Mouse (Mus musculus): Measurements from ENCODE around the gene Obscn. TPM values are rescaled to one million over a fixed set of nuclear protein-coding genes. Genes with fewer than 3 reads are reported as not detected.

The Obscn gene
- 20.6 and 36.7 TPM in 2 replicates for polyA plus RNA-seq (2016; fragmentation: Nextera tagmentation; extraction: Ambion mirVana)

DNA sequence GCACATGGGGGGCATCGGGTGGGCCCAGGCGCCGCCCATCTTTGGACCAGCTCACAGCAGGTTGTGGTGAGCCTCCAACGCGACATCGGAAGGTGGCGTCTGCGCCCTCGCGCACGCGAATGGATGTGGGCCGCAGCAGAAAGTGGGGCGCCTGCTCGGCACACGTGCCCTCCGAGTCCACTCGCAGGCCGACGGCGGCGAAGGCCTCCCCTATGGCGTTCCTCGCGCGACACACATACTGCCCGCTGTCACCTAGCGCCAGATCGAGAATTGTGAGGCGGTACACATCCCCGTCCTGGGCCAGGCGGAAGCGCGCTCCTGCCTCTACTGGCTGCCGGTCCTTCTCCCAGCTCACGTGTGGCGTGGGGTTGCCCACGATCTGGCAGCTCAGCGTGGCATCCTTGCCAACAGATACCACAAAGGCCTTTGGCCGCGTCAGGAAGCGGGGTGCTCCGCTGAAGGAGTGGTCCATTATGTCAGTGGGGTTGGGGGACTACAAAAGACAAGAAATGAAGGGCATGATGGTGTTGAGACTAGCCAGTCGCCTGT lies at the start of gene Obscn:
Obscn (minus strand) TSS at position 499 of the 549 bp plus-strand sequence.
- Histone ChIP-seq H3K9me3 (no peaks in the 10 kb centered on the region), H3K4me1 (peaks cover 70% of the 10 kb centered on the region), H3K27ac (peak within 1 kb of the TSS; percentile 93), H3K4me3 (peak within 1 kb of the TSS; percentile 57), H3K36me3 (peaks cover 56% of the 10 kb centered on the region), H3K27me3 (ENCODE audit: insufficient read depth, poor library complexity, severe bottlenecking) (peaks cover 69% of the 10 kb centered on the region)
- 19% methylated on average over 44 of the region's 44 CpGs for WGBS
- DNase-seq (ENCODE audit: low spot score): no peak

DNA sequence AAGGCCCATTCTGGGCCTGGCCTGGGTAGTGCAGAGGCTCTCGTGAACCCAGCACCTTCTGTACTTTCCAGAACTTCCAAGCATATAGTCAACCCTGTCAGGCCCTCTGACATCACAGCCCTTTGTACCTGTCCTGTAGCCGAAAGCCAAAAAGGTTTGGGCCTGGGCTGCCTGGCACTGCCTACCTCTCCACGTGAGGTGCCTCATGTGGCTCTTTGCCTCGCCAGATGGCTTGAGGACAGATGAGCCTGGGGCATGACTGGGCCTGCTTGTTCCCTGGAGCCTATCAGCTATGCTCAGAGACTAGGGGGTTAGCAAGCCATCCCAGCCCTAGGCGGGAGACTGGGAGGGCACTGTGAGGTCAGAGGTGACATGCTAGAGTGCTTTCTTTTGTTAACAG lies 49.3 kb upstream of the Obscn start:
- Histone ChIP-seq H3K9me3 (no peaks in the 10 kb centered on the region), H3K4me3 (no peak overlapping the region), H3K4me1 (peaks cover 39% of the 10 kb centered on the region), H3K36me3 (peaks cover 33% of the 10 kb centered on the region), H3K27me3 (ENCODE audit: insufficient read depth, poor library complexity, severe bottlenecking) (peaks cover 11% of the 10 kb centered on the region), H3K27ac (no peak overlapping the region)
- WGBS: 81% methylated on average over 5 of the region's 5 CpGs
- no peak for DNase-seq (ENCODE audit: low spot score)

- Histone ChIP-seq H3K27me3 (ENCODE audit: insufficient read depth, poor library complexity, severe bottlenecking) (peaks cover 24% of the 10 kb centered on the region), H3K36me3 (peaks cover 33% of the 10 kb centered on the region), H3K27ac (peak overlapping the region; percentile 11; the same call in 1 of the 2 replicates), H3K4me1 (peaks cover 38% of the 10 kb centered on the region), H3K4me3 (no peak overlapping the region), H3K9me3 (no peaks in the 10 kb centered on the region)
- no peak for DNase-seq (ENCODE audit: low spot score)
- 24% methylated on average over 3 of the region's 3 CpGs for WGBS
These were observed 47.6 kb upstream of the Obscn start for GRCm38 (mm10) chr11:59183821-59184220.

DNA sequence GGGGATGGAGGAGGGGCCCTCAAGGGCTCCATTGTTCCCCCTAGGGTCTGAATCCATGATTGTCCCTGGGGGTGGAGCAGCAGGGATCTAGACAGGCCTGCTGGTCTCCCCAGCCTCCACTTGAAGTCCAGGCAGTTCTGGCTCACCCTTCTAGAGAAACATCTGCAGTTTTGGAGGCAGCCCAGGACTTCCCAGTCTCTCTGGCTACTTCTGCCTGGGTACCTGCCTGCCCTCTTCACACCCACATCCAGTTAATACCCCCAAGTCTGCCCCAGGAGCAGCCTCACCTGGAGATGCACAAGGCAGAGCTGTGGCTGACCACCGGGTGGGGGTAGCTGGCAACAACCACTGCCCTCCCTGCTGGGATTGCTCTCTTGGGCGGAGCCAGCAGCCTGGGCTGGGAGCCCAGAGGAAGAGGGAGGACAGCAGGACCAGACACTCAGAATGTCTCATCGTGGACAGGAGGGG lies 46.7 kb upstream of the Obscn start, which contains the start of gene Gjc2:
Gjc2 (minus strand) TSS at position 350 of the 468 bp plus-strand sequence.
- H3K36me3 ChIP-seq: peaks cover 33% of the 10 kb centered on the region
- H3K4me3 ChIP-seq: no peak within 1 kb of the TSS
- no peak for DNase-seq (ENCODE audit: low spot score)
- H3K27ac ChIP-seq: peak within 1 kb of the TSS; percentile 11
- H3K27me3 ChIP-seq (ENCODE audit: insufficient read depth, poor library complexity, severe bottlenecking): peaks cover 33% of the 10 kb centered on the region
- H3K9me3 ChIP-seq: no peaks in the 10 kb centered on the region
- 50% methylated on average over 3 of the region's 3 CpGs for WGBS
- peaks cover 34% of the 10 kb centered on the region for H3K4me1 ChIP-seq

DNA sequence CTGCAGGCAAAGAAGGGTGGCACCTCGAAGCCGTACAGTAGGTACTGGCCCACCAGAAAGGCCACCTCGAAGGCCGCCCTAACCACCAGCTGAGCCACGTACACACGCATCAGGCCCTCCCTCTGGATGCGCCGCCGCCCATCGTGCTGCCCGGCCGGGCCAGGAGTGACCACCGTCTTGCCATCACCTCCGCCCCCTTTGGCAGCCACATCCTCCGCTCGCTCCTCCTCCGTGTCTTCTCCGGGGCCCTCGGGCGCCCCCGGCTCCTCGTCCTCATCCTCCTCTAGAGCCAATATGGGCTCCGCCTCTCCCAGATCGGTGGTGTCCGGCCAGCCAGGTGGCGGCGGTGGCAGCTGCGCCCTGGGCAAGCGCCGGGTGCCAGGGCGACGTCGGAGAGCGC lies 40.7 kb upstream of the Obscn start:
- no peak for DNase-seq (ENCODE audit: low spot score)
- Histone ChIP-seq H3K9me3 (no peaks in the 10 kb centered on the region), H3K4me3 (peak overlapping the region; percentile 50), H3K27me3 (ENCODE audit: insufficient read depth, poor library complexity, severe bottlenecking) (peaks cover 83% of the 10 kb centered on the region), H3K36me3 (no peaks in the 10 kb centered on the region), H3K27ac (peak overlapping the region; percentile 18; the same call in 1 of the 2 replicates), H3K4me1 (peaks cover 26% of the 10 kb centered on the region)
- WGBS: 8% methylated on average over 34 of the region's 34 CpGs

DNA sequence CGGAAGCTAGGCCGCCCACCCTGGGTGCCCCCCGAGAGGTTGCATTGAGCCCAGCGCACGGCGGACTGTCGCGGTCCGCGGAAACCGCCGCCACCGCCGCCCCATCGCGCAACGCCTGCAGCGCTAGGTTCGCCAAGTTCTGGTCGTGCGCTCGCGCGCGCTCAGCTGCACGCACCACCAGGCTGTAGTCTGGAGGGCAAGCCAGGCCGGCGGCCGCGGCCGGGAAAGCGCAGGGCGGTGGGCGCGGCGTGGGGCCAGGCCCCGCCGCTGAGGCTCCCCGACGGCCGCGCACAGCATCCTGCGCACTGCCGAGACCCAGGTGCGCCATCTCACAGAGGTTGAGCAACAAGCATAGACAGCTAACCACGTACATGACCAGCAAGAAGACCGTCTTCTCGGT lies 40.3 kb upstream of the Obscn start:
- DNase-seq (ENCODE audit: low spot score): no peak

GRCm38 (mm10) chr11:59174189-59174838 lies 38.1 kb upstream of the Obscn start:
- DNase-seq (ENCODE audit: low spot score): no peak
- Histone ChIP-seq H3K27ac (no peak overlapping the region), H3K9me3 (no peaks in the 10 kb centered on the region), H3K4me3 (no peak overlapping the region), H3K27me3 (ENCODE audit: insufficient read depth, poor library complexity, severe bottlenecking) (peaks cover 92% of the 10 kb centered on the region), H3K4me1 (peaks cover 27% of the 10 kb centered on the region), H3K36me3 (no peaks in the 10 kb centered on the region)
- 53% methylated on average over 6 of the region's 6 CpGs for WGBS

More for the DNA sequence above, 40.3 kb upstream of the Obscn start:
- peak overlapping the region; percentile 50 for H3K4me3 ChIP-seq
- no peaks in the 10 kb centered on the region for H3K9me3 ChIP-seq
- H3K4me1 ChIP-seq: peaks cover 25% of the 10 kb centered on the region
- peak overlapping the region; percentile 18 for H3K27ac ChIP-seq
- 3% methylated on average over 48 of the region's 48 CpGs for WGBS
- peaks cover 85% of the 10 kb centered on the region for H3K27me3 ChIP-seq (ENCODE audit: insufficient read depth, poor library complexity, severe bottlenecking)
- H3K36me3 ChIP-seq: no peaks in the 10 kb centered on the region

GRCm38 (mm10) chr11:59170549-59170948 lies 34.3 kb upstream of the Obscn start:
- no peak overlapping the region; the same call in 1 of the 2 replicates for H3K27ac ChIP-seq
- WGBS: 67% methylated on average over 4 of the region's 4 CpGs

DNA sequence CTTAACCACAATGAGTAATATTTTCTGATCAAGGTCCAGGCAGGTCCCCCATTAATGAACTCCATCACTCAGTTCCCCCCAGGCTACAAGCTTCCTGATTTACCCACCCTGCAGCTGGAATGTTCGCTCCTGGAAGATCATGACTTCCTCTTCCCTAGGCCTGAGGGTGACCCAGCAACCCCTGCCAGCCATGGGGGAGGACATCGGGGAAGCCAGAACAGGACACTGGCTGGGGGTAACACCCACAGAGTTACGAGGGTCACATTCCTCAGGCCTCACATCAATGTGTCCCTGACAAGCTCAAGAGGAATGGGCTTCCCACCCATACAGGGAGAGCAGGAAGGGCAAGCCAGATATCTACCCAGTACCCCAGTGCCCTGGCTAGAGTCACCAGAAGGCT lies 33.6 kb upstream of the Obscn start:
- peaks cover 47% of the 10 kb centered on the region for H3K27me3 ChIP-seq (ENCODE audit: insufficient read depth, poor library complexity, severe bottlenecking)
- no peaks in the 10 kb centered on the region for H3K9me3 ChIP-seq
- no peak overlapping the region for H3K27ac ChIP-seq
- no peak overlapping the region for H3K4me3 ChIP-seq
- H3K36me3 ChIP-seq: no peaks in the 10 kb centered on the region
- 50% methylated on average over 3 of the region's 3 CpGs for WGBS
- no peak for DNase-seq (ENCODE audit: low spot score)
- peaks cover 19% of the 10 kb centered on the region for H3K4me1 ChIP-seq

More at GRCm38 (mm10) chr11:59170549-59170948, 34.3 kb upstream of the Obscn start:
- H3K4me1 ChIP-seq: peaks cover 14% of the 10 kb centered on the region
- H3K4me3 ChIP-seq: no peak overlapping the region
- no peaks in the 10 kb centered on the region for H3K9me3 ChIP-seq
- DNase-seq (ENCODE audit: low spot score): no peak
- H3K36me3 ChIP-seq: no peaks in the 10 kb centered on the region
- H3K27me3 ChIP-seq (ENCODE audit: insufficient read depth, poor library complexity, severe bottlenecking): peaks cover 54% of the 10 kb centered on the region

DNA sequence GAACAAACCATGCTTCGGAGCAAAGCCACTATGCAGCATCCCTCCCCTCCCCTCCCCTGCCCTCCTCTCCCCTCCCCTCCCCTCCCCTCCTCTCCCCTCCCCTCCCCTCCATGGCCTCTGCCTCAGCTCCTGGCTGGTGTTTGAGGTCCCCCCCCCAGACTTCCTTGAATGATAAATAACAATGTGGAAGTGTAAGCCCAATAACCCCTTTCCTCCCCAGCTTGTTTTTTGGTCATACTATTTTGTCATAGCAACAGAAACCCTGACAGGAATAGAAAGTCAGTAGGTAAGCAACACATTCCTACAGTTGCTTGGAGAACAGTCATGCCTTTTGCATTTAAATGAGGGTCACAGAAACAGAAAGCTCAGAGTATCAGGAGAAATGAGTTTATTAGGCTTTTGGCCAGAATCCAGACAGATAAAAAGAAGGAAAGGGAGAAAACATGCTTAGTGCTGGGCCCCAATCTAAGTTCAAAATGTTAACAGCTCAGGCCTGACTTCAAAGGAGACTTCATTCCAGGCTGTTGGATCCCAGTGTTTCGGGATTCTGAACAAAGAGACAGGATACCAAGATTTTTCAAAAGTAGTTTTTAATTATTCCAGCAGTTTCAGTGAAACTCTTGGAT lies 29.5 kb upstream of the Obscn start:
- Histone ChIP-seq H3K27me3 (ENCODE audit: insufficient read depth, poor library complexity, severe bottlenecking) (peaks cover 7% of the 10 kb centered on the region; the same call in 1 of the 2 replicates), H3K36me3 (peaks cover 4% of the 10 kb centered on the region; the same call in 1 of the 2 replicates), H3K4me1 (peaks cover 47% of the 10 kb centered on the region), H3K4me3 (no peak overlapping the region), H3K27ac (peak overlapping the region; percentile 99; the same call in 1 of the 2 replicates), H3K9me3 (no peaks in the 10 kb centered on the region)
- DNase-seq (ENCODE audit: low spot score): no peak
- WGBS: 49% methylated on average over 2 of the region's 2 CpGs

DNA sequence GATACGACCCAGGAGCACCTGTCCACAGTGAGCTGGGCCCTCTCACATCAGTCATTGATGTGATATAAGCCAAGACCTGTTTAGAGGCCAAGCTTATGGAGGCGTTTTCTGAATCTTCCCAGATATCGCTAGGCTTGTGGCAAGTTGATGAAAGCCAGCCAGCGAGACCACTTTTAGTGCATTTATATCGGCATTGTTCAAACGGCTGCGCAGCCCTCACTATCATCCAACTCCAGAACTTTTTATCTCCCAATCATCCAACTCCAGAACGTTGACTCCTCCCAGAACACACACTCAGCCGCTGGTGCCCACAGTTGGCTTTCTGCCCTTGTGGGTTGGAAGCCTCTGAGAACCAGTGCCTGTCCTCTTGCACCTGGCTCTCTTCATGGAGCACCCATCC lies 28.2 kb upstream of the Obscn start:
- peak; percentile 84 for DNase-seq (ENCODE audit: low spot score)
- 57% methylated on average over 9 of the region's 9 CpGs for WGBS
- H3K27me3 ChIP-seq (ENCODE audit: insufficient read depth, poor library complexity, severe bottlenecking): no peaks in the 10 kb centered on the region
- peak overlapping the region; percentile 84; the same call in 1 of the 2 replicates for H3K4me3 ChIP-seq
- H3K36me3 ChIP-seq: peaks cover 4% of the 10 kb centered on the region; the same call in 1 of the 2 replicates
- no peaks in the 10 kb centered on the region for H3K9me3 ChIP-seq
- peaks cover 36% of the 10 kb centered on the region for H3K4me1 ChIP-seq
- peak overlapping the region; percentile 99 for H3K27ac ChIP-seq

DNA sequence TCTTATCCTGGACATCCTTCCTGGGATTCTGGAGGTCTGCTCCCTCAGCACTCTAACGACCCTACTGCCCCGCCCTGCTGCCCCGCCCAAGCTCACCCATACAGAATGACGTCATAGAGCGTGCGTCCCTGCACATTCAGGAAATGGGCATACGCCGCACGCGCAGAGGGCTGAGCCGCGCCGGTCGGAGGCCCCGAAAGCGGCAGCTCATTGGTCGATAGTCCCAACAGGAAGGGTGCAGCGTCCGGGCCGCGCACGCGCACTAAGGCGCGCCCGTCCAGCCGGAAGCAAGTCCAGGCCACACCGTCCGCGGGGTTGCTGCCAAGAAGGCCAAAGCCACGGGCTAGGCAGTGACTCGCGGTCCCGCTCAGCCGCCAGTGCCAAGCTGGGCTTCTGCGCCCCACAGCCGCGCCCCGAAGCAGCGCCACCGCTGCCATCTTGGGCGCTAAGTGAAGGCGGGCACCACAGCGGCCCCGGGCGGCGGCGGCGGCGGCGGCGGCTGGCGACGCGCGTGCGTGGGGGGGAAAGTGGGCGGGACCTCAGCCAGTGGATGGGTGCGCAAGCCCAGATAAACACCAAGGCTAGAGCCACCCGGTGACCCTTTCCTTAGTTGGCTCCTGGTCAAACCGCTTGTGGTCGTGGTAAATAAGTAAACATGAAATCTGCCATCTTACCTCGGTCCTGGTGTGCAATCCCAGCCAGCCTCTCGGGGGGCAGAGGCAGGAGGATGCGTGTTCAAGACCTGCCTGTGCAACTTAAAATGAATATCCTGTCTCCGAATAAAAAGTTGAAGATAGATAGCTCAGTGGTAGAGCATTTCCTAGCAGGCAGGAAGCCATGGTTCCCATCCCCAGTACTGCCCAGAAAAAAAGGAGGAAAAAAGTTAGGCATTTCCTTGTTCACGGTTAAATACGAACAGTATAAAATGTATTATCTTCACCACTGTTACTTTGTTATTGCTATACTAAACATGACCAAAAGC lies 27.3 kb upstream of the Obscn start, which contains the start of gene Iba57:
Iba57 (minus strand) TSS at position 485 of the 982 bp plus-strand sequence.
- peaks cover 10% of the 10 kb centered on the region; the same call in 1 of the 2 replicates for H3K36me3 ChIP-seq
- peak within 1 kb of the TSS; percentile 99 for H3K27ac ChIP-seq
- peaks cover 36% of the 10 kb centered on the region for H3K4me1 ChIP-seq
- H3K9me3 ChIP-seq: no peaks in the 10 kb centered on the region
- DNase-seq (ENCODE audit: low spot score): peak; percentile 100
- H3K27me3 ChIP-seq (ENCODE audit: insufficient read depth, poor library complexity, severe bottlenecking): no peaks in the 10 kb centered on the region
- 3% methylated on average over 68 of the region's 68 CpGs for WGBS
- H3K4me3 ChIP-seq: peak within 1 kb of the TSS; percentile 84
